Mouse (Mus musculus): Measurements from ENCODE around the gene Prl5a1. TPM values are rescaled to one million over a fixed set of nuclear protein-coding genes. Genes with fewer than 3 reads are reported as not detected.

The Prl5a1 gene
- not detected in 2 replicates for total RNA-seq (2014; rRNA removed)
- not detected in 2 replicates for polyA plus RNA-seq (2015; fragmentation: Nextera tagmentation; extraction: Ambion mirVana)

DNA sequence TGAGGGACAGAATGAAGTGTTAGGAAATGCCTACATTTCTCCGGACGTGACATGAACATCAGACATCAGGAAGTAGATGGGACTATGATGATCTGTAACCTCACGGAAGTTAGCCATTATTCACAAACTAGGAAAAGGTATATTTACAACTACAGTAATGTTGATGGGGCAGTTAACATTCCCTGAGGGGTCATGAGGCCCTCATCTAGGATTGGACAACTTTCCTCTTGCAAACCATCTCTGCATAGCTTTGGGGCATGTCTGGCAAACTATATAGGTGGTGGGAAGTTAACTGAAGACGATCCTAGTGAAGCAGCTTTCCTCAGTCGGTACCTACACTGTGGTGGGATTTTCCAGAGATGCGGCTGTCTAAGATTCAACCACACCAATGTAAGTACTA is at the start of gene Prl5a1:
Gene Prl5a1, plus strand, starts transcription at position 301 of the 400 bp plus-strand sequence.
- no peaks in the 10 kb centered on the region for H3K4me1 ChIP-seq (ENCODE audit: insufficient read depth, low read length)
- no peak within 1 kb of the TSS for H3K9ac ChIP-seq (replicated peaks; ENCODE audit: low read length)
- ATAC-seq (no peak), DNase-seq (ENCODE audit: low spot score) (no peak)
- WGBS, result 93% methylated on average over 6 of the region's 6 CpGs
- no peak for TF ChIP-seq CTCF (IDR thresholded peaks at IDR 0.05; ENCODE audit: low read depth)
- H3K27ac ChIP-seq, result no peak within 1 kb of the TSS
- H3K4me2 ChIP-seq (ENCODE audit: low read depth, low read length), result no peak within 1 kb of the TSS
- H3K36me3 ChIP-seq (ENCODE audit: insufficient read depth, low read length), result no peaks in the 10 kb centered on the region
- no peaks in the 10 kb centered on the region for H3K27me3 ChIP-seq (ENCODE audit: insufficient read depth, low read length)
- no peak within 1 kb of the TSS for H3K4me3 ChIP-seq (ENCODE audit: low read length)
- no peaks in the 10 kb centered on the region for H3K9me3 ChIP-seq (ENCODE audit: low read length)

DNA sequence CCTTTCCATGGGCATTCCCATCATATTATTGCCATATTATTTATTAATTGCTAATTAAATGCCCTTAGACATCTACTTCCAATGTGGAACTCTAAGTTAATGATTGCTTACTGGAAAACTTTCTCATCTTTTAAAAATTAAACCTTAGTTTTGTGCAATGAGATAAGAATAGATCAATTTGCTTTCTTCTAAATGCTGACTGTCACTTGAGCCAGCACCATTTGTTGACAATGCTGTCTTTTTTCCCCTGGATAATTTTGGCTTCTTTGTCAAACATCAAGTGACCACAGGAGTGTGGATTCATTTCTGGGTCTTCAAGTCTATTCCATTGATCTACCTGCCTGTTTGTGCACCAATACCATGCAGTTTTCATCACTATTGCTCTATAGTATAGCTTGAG is 46.1 kb upstream of the Prl5a1 start:
- no peak for TF ChIP-seq CTCF (IDR thresholded peaks at IDR 0.05; ENCODE audit: low read depth)
- DNase-seq (ENCODE audit: low spot score), result no peak
- H3K9me3 ChIP-seq (ENCODE audit: low read length), result no peaks in the 10 kb centered on the region
- no peaks in the 10 kb centered on the region for H3K4me1 ChIP-seq (ENCODE audit: insufficient read depth, low read length)
- no peak overlapping the region for H3K4me3 ChIP-seq (ENCODE audit: low read length)
- ATAC-seq, result no peak
- H3K36me3 ChIP-seq (ENCODE audit: insufficient read depth, low read length), result no peaks in the 10 kb centered on the region
- H3K4me2 ChIP-seq (ENCODE audit: low read depth, low read length), result no peak overlapping the region
- H3K27ac ChIP-seq, result no peak overlapping the region
- no peaks in the 10 kb centered on the region for H3K27me3 ChIP-seq (ENCODE audit: insufficient read depth, low read length)
- H3K9ac ChIP-seq (replicated peaks; ENCODE audit: low read length), result no peak overlapping the region

DNA sequence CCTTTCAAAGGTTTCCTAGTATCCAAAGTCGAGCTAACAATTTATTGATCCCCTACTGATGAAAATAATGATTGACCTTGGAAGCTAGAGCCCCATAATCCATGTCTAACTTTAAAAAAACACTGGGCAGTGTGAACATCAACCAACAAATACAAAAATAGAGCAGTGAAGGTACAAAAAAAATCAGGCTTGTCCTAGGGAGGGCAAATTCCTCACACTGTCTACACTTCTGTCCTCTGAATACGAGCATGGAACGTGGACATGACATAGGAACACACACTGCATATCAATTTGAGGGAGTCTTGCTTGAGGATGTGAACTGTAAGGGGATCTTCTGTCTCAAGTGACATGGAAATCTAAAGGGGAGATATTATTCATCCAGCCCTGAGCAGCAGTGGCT is 33.7 kb upstream of the Prl5a1 start:
- 89% methylated on average over 3 of the region's 3 CpGs for WGBS
- TF ChIP-seq CTCF (IDR thresholded peaks at IDR 0.05; ENCODE audit: low read depth), result no peak

DNA sequence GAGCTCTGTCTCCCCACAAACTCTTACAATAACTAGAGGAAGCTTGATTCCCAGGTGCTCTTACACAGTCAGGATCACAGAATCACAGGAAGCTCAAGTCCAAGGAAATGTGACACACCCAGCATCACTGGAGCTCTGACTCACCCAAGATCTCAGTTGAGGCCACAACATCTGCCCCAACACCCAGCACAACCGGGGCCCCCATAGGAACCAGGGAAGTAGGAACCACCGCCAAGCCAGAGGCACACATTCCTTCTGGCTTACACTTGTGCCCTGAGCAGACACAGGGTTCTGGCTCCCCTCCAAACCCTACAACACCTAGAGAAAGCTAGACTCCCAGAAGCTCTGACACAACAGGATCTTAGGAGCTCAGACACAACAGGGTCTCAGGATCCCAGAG is 9.5 kb upstream of the Prl5a1 start:
- Histone ChIP-seq H3K9me3 (ENCODE audit: low read length) (no peaks in the 10 kb centered on the region), H3K9ac (replicated peaks; ENCODE audit: low read length) (no peak overlapping the region), H3K4me3 (ENCODE audit: low read length) (no peak overlapping the region), H3K36me3 (ENCODE audit: insufficient read depth, low read length) (no peaks in the 10 kb centered on the region), H3K27me3 (ENCODE audit: insufficient read depth, low read length) (no peaks in the 10 kb centered on the region), H3K27ac (no peak overlapping the region), H3K4me1 (ENCODE audit: insufficient read depth, low read length) (no peaks in the 10 kb centered on the region), H3K4me2 (ENCODE audit: low read depth, low read length) (no peak overlapping the region)
- no peak for ATAC-seq
- 76% methylated on average over 2 of the region's 2 CpGs for WGBS
- no peak for DNase-seq (ENCODE audit: low spot score)
- TF ChIP-seq CTCF (IDR thresholded peaks at IDR 0.05; ENCODE audit: low read depth), result no peak

More for the DNA sequence above, 33.7 kb upstream of the Prl5a1 start:
- Histone ChIP-seq H3K9me3 (ENCODE audit: low read length) (0 out of 2 replicates have a peak, but pooled peaks cover 2% of the 10 kb centered on the region), H3K4me2 (ENCODE audit: low read depth, low read length) (no peak overlapping the region), H3K9ac (replicated peaks; ENCODE audit: low read length) (no peak overlapping the region), H3K4me1 (ENCODE audit: insufficient read depth, low read length) (no peaks in the 10 kb centered on the region), H3K27me3 (ENCODE audit: insufficient read depth, low read length) (no peaks in the 10 kb centered on the region), H3K36me3 (ENCODE audit: insufficient read depth, low read length) (no peaks in the 10 kb centered on the region), H3K27ac (no peak overlapping the region), H3K4me3 (ENCODE audit: low read length) (no peak overlapping the region)
- DNase-seq (ENCODE audit: low spot score) (no peak), ATAC-seq (no peak)

DNA sequence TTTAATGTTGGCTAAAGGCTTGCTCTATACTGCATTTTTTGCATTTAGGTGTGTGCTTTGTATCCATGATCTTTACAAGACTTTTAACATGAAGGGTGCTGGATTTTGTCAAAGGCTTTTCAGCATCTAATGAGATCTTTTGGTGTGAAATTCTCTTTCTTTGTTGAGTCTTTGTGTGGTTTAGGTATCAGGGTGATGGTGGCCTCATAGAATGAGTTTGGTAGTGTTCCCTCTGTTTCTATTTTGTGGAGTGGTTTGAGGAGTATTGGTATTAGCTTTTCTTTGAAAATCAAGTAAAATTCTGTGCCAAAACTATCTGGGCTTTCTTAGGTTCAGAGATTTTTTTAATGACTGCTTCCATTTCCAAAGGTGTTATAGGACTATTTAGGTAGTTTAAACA is 6.5 kb upstream of the Prl5a1 start:
- Histone ChIP-seq H3K36me3 (ENCODE audit: insufficient read depth, low read length) (no peaks in the 10 kb centered on the region), H3K9me3 (ENCODE audit: low read length) (no peaks in the 10 kb centered on the region), H3K4me2 (ENCODE audit: low read depth, low read length) (no peak overlapping the region), H3K27me3 (ENCODE audit: insufficient read depth, low read length) (no peaks in the 10 kb centered on the region), H3K4me3 (ENCODE audit: low read length) (no peak overlapping the region), H3K4me1 (ENCODE audit: insufficient read depth, low read length) (no peaks in the 10 kb centered on the region), H3K27ac (no peak overlapping the region), H3K9ac (replicated peaks; ENCODE audit: low read length) (no peak overlapping the region)
- DNase-seq (ENCODE audit: low spot score), result no peak
- ATAC-seq, result no peak
- no peak for TF ChIP-seq CTCF (IDR thresholded peaks at IDR 0.05; ENCODE audit: low read depth)

Other genes starting within 250 kb of the Prl5a1 start
- not detected in 2 replicates for gene Prl4a1, start 126.3 kb upstream of the Prl5a1 start, total RNA-seq (2014; rRNA removed)
- not detected in 2 replicates for gene Prl4a1, start 126.3 kb upstream of the Prl5a1 start, polyA plus RNA-seq (2015; fragmentation: Nextera tagmentation; extraction: Ambion mirVana)
- gene Gm11361, start 115.0 kb downstream of the Prl5a1 start, total RNA-seq (2014; rRNA removed), result 0.47 and 1.0 TPM in 2 replicates
- 0.73 and 1.8 TPM in 2 replicates for gene Gm11361, start 115.0 kb downstream of the Prl5a1 start, polyA plus RNA-seq (2015; fragmentation: Nextera tagmentation; extraction: Ambion mirVana)

Data from hindbrain, postnatal 0 days (tissue).